ENCODE assay signal across 12 mouse cellular contexts in the genomic region with DNA sequence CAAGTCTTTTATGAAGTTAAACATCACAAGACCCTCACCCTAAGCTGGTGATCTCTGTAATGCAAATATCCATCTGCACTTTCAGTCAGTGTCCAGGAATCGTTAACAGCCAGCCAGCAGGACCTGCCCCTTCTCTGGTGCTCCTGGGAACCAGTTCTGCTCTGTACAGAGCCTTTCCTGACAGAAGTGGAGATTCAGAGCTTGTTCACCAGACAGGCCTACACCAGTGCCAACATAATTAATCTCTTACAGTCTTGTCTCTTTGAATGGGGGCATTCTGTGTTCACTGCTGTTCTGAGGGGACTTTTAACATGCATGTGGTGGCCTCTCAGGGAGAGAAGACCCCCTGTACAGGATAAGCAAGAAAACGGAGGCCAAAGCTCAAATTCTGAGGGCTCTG.
"Had no signal": no experiment of that assay in that cellular context is flagged by ENCODE, and none has a peak within 500 bp of the region (broad histone marks: within the 10 kb centered on the region; RNA-seq: fewer than 3 reads in every experiment).

No protein-coding gene starts in this region.

- ATAC-seq: lung, postnatal 0 days had no signal

- H3K4me2 ChIP-seq: limb, embryonic 13.5 days; liver, embryonic 15.5 days had no signal

- DNase-seq: kidney, adult 9 months; kidney, postnatal 36 days; layer of hippocampus, adult 9-11 months; layer of hippocampus, postnatal 36 days; lung, adult 2 months; lung, postnatal 36 days; thymus, postnatal 4 days had no signal

- H3K27ac ChIP-seq: kidney, postnatal 0 days; limb, embryonic 13.5 days; liver, embryonic 15.5 days; stomach, postnatal 0 days had no signal

- H3K27me3 ChIP-seq: limb, embryonic 13.5 days; liver, embryonic 15.5 days had no signal

- H3K9ac ChIP-seq: limb, embryonic 13.5 days; liver, embryonic 15.5 days had no signal

- H3K4me1 ChIP-seq: liver, embryonic 15.5 days had no signal

- H3K9me3 ChIP-seq: liver, embryonic 15.5 days had no signal

- H3K4me3 ChIP-seq: limb, embryonic 13.5 days; liver, embryonic 15.5 days had no signal

- H3K36me3 ChIP-seq: limb, embryonic 13.5 days; liver, embryonic 15.5 days had no signal
